Mouse (Mus musculus) lung, adult 18-20 months (tissue): ENCODE measurements around the gene Depp1.

Experiments used
- DNase-seq, 2 experiments: peaks; one replicate each; pipeline ENCODE4 v3.0.0; 2022; ENCODE audit warnings: mixed read lengths in 2 of 2

Depp1 gene

GRCm38 (mm10) chr6:116693639-116694038 is 43.2 kb downstream of the Depp1 start:
- no peak for DNase-seq

- no peak for DNase-seq
Measured at GRCm38 (mm10) chr6:116694346-116694745, 43.9 kb downstream of the Depp1 start.

- DNase-seq: no peak
Measured at GRCm38 (mm10) chr6:116697413-116697812, 47.0 kb downstream of the Depp1 start.

- DNase-seq: no peak
Measured at GRCm38 (mm10) chr6:116697896-116698425, 47.6 kb downstream of the Depp1 start.

- DNase-seq: no peak
Measured at GRCm38 (mm10) chr6:116700821-116701220, 50.4 kb downstream of the Depp1 start.
